Mouse (Mus musculus): ENCODE data around the gene Cyp27b1. TPM values are rescaled to one million over a fixed set of nuclear protein-coding genes. Genes with fewer than 3 reads are reported as not detected.
"Not testable (repeated sequence)": the region's sequence is repeated elsewhere in the genome, so short reads cannot be mapped to it uniquely, and the experiment has no call there.

The Cyp27b1 gene
- polyA plus RNA-seq, 1 experiment from 2014 or later, result not detected

DNA sequence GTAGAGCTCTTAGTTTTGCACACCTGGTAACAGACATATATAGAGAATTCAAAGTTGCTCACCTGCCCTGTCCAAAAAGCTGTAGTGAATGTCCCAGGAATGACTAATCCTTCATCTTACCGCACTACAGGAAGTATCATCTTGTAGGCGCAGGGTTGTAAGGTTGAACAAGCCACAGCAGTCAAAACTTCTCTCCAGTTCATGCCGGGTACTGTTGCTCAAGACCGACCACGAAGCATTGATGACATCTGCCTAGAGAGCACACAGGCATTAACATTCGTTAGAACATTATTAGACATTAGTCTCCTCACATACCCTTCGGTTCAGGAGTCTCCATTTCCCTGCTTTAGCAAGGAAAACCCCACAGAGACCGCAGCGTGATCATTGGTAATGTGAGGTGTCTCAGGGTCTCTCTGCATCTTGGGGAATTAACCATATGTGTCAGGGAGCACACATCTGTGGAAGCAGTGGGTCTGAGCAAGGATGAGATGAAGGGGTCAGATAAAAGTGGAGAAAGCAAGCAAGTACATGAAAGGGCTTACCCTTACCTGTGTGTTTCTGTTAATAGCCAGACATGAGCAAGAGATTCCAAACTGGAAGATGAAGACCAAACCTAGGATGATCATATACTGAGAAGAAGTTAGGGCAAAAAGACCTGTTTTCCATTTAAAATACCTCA lies 20.4 kb downstream of the Cyp27b1 start:
- Histone ChIP-seq H3K9me3 (ENCODE audit: control insufficient read depth) (no peaks in the 10 kb centered on the region), H3K27me3 (replicated peaks; ENCODE audit: control insufficient read depth, insufficient read depth, low read length) (no peaks in the 10 kb centered on the region), H3K4me3 (ENCODE audit: low read depth, low read length) (no peak overlapping the region), H3K27ac (ENCODE audit: low read depth, low read length) (peak overlapping the region; percentile 90), H3K36me3 (ENCODE audit: control insufficient read depth, insufficient read depth) (peaks cover 35% of the 10 kb centered on the region), H3K4me2 (replicated peaks; ENCODE audit: low read depth) (peak overlapping the region; percentile 89; the same call in 1 of the 2 replicates), H3K4me1 (replicated peaks; ENCODE audit: control insufficient read depth, insufficient read depth, low read length) (0 out of 2 replicates have a peak, but pooled peaks cover 12% of the 10 kb centered on the region), H3K9ac (ENCODE audit: low read depth, low read length) (peak overlapping the region; percentile 13; the same call in 1 of the 2 replicates)
- no peak for ATAC-seq
- TF ChIP-seq CTCF (IDR thresholded peaks at IDR 0.05; ENCODE audit: low read depth), result no peak
- 63% methylated on average over 9 of the region's 9 CpGs for WGBS

DNA sequence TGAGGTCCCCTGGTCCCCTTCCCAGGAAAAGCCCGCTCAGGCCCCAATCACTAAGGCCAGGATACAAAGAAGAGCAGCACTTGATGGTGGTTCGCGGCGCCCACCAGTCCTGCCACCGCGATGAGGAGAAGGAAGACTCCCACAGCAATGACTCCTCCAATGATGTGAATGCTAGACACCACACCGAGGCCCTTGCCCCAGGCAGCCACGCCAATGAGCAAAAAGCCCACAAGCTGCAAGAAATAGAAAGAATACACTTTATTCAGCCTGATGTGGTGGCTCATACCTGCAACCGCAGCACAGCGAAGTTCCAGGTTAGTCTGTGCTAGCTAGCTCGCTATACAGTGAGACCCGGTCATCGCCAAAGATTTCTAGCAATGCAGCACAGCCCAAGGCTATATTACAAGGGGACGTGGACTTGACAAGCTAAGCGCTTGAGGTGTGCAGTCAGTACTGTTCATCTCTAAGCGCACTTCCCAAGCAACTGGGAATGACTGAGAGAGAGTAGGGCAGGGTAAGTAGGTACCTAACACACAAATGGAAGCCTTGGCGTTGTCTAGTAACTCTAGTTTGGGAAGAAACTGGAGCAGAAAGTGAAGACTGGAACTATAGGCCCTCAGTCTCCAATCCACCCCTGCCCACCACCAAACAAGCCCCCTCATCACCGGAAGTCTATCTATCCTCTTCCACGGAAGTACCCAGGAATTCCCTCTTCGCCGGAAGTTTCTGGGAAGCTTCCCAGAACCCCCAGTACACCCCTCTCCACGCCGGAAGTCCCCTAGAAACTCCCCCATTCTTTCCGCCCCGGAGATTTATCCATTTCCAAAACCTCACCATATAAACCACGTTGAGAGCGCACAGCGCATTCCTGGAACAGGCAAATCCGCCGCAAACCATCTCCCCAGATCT lies 21.5 kb downstream of the Cyp27b1 start:
- Histone ChIP-seq H3K9ac (ENCODE audit: low read depth, low read length) (peak overlapping the region; percentile 68), H3K4me3 (ENCODE audit: low read depth, low read length) (peak overlapping the region; percentile 83), H3K27me3 (replicated peaks; ENCODE audit: control insufficient read depth, insufficient read depth, low read length) (no peaks in the 10 kb centered on the region), H3K4me1 (replicated peaks; ENCODE audit: control insufficient read depth, insufficient read depth, low read length) (0 out of 2 replicates have a peak, but pooled peaks cover 8% of the 10 kb centered on the region), H3K9me3 (ENCODE audit: control insufficient read depth) (no peaks in the 10 kb centered on the region), H3K36me3 (ENCODE audit: control insufficient read depth, insufficient read depth) (peaks cover 35% of the 10 kb centered on the region), H3K27ac (ENCODE audit: low read depth, low read length) (peak overlapping the region; percentile 90), H3K4me2 (replicated peaks; ENCODE audit: low read depth) (peak overlapping the region; percentile 89)
- WGBS, result 5% methylated on average over 30 of the region's 30 CpGs
- TF ChIP-seq CTCF (IDR thresholded peaks at IDR 0.05; ENCODE audit: low read depth), result no peak
- ATAC-seq, result peak; percentile 3; the same call in 1 of the 2 replicates

DNA sequence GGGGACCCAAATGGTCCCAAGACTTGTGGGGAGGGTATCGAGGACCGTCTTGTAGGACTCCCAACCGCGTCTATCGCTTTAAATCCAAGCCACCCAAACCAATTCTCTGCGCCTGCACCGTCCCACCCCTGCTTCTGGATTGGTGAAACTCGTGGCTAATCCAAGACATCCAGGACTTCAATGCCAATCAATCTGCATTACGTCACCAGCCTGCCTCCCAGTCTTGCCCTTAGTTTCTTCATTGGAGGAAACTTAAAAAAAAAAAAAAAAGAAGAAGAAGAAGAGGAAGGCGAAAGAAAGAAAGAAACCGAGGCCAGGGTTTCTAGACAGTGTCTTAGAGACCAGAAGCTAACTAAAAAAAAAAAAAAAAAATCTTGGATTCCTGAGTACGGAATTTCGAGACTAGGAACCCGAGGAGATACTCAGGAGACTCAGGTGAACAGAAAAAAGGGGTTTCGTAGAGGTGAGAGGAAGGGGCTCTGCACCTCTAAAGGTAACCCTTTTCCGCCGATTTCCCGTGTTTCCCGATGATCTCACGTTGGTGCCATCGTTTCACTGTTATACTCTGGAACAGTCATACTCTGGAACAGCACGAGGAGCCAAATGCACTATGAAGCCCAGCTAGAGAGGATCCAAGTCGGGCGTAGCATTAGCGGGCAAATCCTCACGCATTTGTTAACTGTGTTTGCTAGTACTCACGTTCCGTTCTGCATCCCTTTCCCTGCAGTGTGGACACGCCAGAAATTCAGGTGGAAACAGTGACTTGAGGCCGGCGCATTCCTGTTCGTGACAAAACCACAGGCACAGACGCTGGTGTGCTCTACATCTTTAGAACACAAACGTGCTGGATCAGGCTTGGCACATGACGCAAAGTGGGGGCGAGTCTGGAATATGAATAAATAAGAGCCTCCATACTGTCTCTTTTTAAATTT lies 22.4 kb downstream of the Cyp27b1 start, which contains the start of gene Tspan31:
TSS of gene Tspan31 (minus strand) at position 75 of the 932 bp plus-strand sequence.
- peak within 1 kb of the TSS; percentile 83 for H3K4me3 ChIP-seq (ENCODE audit: low read depth, low read length)
- WGBS, result 1% methylated on average over 36 of the region's 36 CpGs
- peaks cover 2% of the 10 kb centered on the region; the same call in 1 of the 2 replicates for H3K27me3 ChIP-seq (replicated peaks; ENCODE audit: control insufficient read depth, insufficient read depth, low read length)
- peak within 1 kb of the TSS; percentile 68 for H3K9ac ChIP-seq (ENCODE audit: low read depth, low read length)
- 0 out of 2 replicates have a peak, but pooled peaks cover 8% of the 10 kb centered on the region for H3K4me1 ChIP-seq (replicated peaks; ENCODE audit: control insufficient read depth, insufficient read depth, low read length)
- peak within 1 kb of the TSS; percentile 89 for H3K4me2 ChIP-seq (replicated peaks; ENCODE audit: low read depth)
- peak within 1 kb of the TSS; percentile 90 for H3K27ac ChIP-seq (ENCODE audit: low read depth, low read length)
- no peaks in the 10 kb centered on the region for H3K9me3 ChIP-seq (ENCODE audit: control insufficient read depth)
- H3K36me3 ChIP-seq (ENCODE audit: control insufficient read depth, insufficient read depth), result peaks cover 31% of the 10 kb centered on the region
- ATAC-seq, result peak; percentile 82
- TF ChIP-seq CTCF (IDR thresholded peaks at IDR 0.05; ENCODE audit: low read depth), result no peak

DNA sequence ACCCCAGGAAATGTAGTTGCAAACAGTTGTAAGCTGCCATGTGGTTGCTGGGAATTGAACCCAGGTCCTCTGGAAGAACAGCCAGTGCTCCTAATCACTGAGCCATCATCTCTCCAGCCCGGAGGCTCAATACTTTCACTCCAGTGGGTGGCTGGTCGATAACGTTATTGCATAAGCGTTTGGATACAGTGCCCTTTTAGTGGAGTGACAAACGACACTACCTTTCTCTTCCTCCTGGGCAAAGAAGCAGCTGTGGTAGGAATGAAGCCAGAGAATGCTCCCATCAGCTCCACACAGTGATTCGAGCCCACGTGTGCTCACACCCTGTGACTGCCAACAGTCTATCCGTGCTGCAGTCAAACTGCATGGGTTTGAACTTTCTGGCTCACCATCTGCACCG lies 23.2 kb downstream of the Cyp27b1 start:
- H3K27me3 ChIP-seq (replicated peaks; ENCODE audit: control insufficient read depth, insufficient read depth, low read length), result peaks cover 9% of the 10 kb centered on the region
- H3K9ac ChIP-seq (ENCODE audit: low read depth, low read length), result no peak overlapping the region
- 45% methylated on average over 9 of the region's 9 CpGs for WGBS
- H3K4me2 ChIP-seq (replicated peaks; ENCODE audit: low read depth), result peak overlapping the region; percentile 89
- H3K36me3 ChIP-seq (ENCODE audit: control insufficient read depth, insufficient read depth), result peaks cover 25% of the 10 kb centered on the region
- ATAC-seq, result no peak
- TF ChIP-seq CTCF (IDR thresholded peaks at IDR 0.05; ENCODE audit: low read depth), result no peak
- H3K9me3 ChIP-seq (ENCODE audit: control insufficient read depth), result no peaks in the 10 kb centered on the region
- 0 out of 2 replicates have a peak, but pooled peaks cover 8% of the 10 kb centered on the region for H3K4me1 ChIP-seq (replicated peaks; ENCODE audit: control insufficient read depth, insufficient read depth, low read length)
- H3K4me3 ChIP-seq (ENCODE audit: low read depth, low read length), result peak overlapping the region; percentile 83
- H3K27ac ChIP-seq (ENCODE audit: low read depth, low read length), result no peak overlapping the region

DNA sequence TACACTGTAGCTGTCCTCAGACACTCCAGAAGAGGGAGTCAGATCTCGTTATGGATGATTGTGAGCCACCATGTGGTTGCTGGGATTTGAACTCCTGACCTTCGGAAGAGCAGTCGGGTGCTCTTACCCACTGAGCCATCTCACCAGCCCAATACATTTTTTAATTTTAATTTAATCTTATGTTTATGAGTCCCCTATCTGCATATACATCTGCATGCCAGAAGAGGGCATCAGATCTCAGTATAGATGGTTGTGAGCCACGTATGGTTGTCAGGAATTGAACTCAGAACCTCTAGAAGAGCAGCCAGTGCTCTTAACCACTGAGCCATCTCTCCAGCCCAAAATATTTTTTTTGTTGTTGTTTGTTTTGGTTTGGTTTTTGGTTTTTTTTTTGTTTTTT lies 24.2 kb downstream of the Cyp27b1 start:
- ATAC-seq; H3K4me3 ChIP-seq (ENCODE audit: low read depth, low read length); H3K4me1 ChIP-seq (replicated peaks; ENCODE audit: control insufficient read depth, insufficient read depth, low read length); H3K9me3 ChIP-seq (ENCODE audit: control insufficient read depth); H3K27ac ChIP-seq (ENCODE audit: low read depth, low read length); H3K4me2 ChIP-seq (replicated peaks; ENCODE audit: low read depth); H3K9ac ChIP-seq (ENCODE audit: low read depth, low read length): not testable (repeated sequence)
- WGBS, result 83% methylated on average over 4 of the region's 4 CpGs
- Histone ChIP-seq H3K36me3 (ENCODE audit: control insufficient read depth, insufficient read depth) (peaks cover 15% of the 10 kb centered on the region), H3K27me3 (replicated peaks; ENCODE audit: control insufficient read depth, insufficient read depth, low read length) (peaks cover 19% of the 10 kb centered on the region)
- TF ChIP-seq CTCF (IDR thresholded peaks at IDR 0.05; ENCODE audit: low read depth), result peak; percentile 32

DNA sequence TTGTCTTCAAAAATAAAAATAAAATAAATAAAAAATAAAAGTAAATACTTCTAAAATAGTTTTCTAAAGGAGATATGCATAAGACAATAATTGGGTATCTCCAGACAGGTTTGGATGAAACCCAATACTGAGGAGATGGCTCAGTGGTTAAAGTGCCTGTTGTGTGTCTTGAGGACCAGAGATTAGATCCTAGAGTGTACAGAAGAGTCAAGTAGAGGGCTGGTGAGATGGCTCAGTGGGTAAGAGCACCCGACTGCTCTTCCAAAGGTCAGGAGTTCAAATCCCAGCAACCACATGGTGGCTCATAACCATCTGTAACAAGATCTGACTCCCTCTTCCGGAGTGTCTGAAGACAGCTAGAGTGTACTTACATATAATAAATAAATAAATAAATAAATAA lies 24.9 kb downstream of the Cyp27b1 start:
- H3K9me3 ChIP-seq (ENCODE audit: control insufficient read depth); H3K36me3 ChIP-seq (ENCODE audit: control insufficient read depth, insufficient read depth); H3K27ac ChIP-seq (ENCODE audit: low read depth, low read length); H3K9ac ChIP-seq (ENCODE audit: low read depth, low read length); H3K4me1 ChIP-seq (replicated peaks; ENCODE audit: control insufficient read depth, insufficient read depth, low read length); H3K4me3 ChIP-seq (ENCODE audit: low read depth, low read length); H3K4me2 ChIP-seq (replicated peaks; ENCODE audit: low read depth); ATAC-seq: not testable (repeated sequence)
- H3K27me3 ChIP-seq (replicated peaks; ENCODE audit: control insufficient read depth, insufficient read depth, low read length), result peaks cover 25% of the 10 kb centered on the region
- WGBS, result 55% methylated on average over 2 of the region's 2 CpGs

Data from intestine, postnatal 0 days (tissue).